Mouse (Mus musculus) midbrain, embryonic 11.5 days (tissue): ENCODE measurements around the gene Armcx5. TPM values are rescaled to one million over a fixed set of nuclear protein-coding genes. Genes with fewer than 3 reads are reported as not detected.

Experiments used
- microRNA counts: library from miRNA; unstranded; fragments of <30 nt; microRNA quantifications from one replicate; lab custom pipeline; 2015
- microRNA-seq: library from miRNA; unstranded; fragments of <30 nt; microRNA quantifications from one replicate; pipeline ENCODE4, GENCODE M21; 2017
- polyA plus RNA-seq: library from polyadenylated mRNA; unstranded; fragments of >200 nt; fragmentation: Nextera tagmentation; extraction: Ambion mirVana; gene quantifications from 2 replicates; pipeline ENCODE4 v1.2.1, GENCODE M21; 2014

Gene Armcx5
- polyA plus RNA-seq, 1 experiment from 2014 or later = 9.6 TPM

MicroRNA genes within 50 kb of the gene (microRNA counts, 519-probe panel; counts per million panel counts)
- microRNA mmu-miR-1970 (lab: Ali Mortazavi, UCI) = not detected

Small RNAs within 50 kb of the gene (microRNA-seq; reads per million reads assigned to microRNA genes)
- gene Mir1970 (not detected), gene Mir7646 (not detected)

Other genes with a start within 250 kb of the Armcx5 start
- gene AV320801, start 248.1 kb upstream of the Armcx5 start, polyA plus RNA-seq = not detected in 2 replicates
- gene Nxf7, start 144.0 kb upstream of the Armcx5 start, polyA plus RNA-seq = not detected in 2 replicates
- gene Prame, start 115.0 kb upstream of the Armcx5 start, polyA plus RNA-seq = not detected in 2 replicates
- gene Tcp11x2, start 48.9 kb upstream of the Armcx5 start, polyA plus RNA-seq = not detected in 2 replicates
- gene Tmsb15a, start 17.5 kb upstream of the Armcx5 start, polyA plus RNA-seq = not detected in 2 replicates
- 76.7 and 81.4 TPM in 2 replicates for gene Gprasp1, start within 50 bp of the Armcx5 start, polyA plus RNA-seq
- gene Bhlhb9, start 54.9 kb downstream of the Armcx5 start, polyA plus RNA-seq = 67.1 and 79.6 TPM in 2 replicates
- 38.9 and 48.1 TPM in 2 replicates for gene Gprasp2, start 96.3 kb downstream of the Armcx5 start, polyA plus RNA-seq